Mouse (Mus musculus) fat pad, adult 2 months (tissue): ENCODE results near the gene Tmem30b.

Source experiments
- DNase-seq: peaks from one replicate; pipeline ENCODE4 v3.0.0-alpha.2; 2011; ENCODE audit warnings: low read depth, low spot score; ENCODE audit errors: extremely low read depth

The Tmem30b gene

GRCm38 (mm10) chr12:73517768-73518167 lies 28.4 kb downstream of the Tmem30b start:
- no peak for DNase-seq

GRCm38 (mm10) chr12:73517022-73517709 lies 29.0 kb downstream of the Tmem30b start:
- DNase-seq, result no peak

DNA sequence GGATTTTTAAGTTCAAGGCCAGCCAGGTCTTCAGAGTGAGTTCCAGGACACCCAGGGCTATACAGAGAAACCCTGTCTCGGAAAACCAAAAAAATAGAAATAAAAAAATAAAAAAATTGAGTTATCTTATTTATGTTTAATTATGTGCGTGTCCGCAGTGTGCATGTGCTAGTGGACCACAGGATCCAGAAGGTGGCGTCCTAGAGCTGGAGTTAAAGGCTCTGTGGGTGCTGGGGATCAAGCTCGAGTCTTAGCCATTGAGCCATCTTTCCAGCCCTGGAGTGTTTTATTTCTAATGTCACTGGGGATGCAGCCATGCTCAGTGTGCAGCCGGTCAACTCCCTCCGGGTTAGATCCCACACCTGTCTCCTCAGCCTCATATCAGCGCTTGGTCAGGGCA lies 29.7 kb downstream of the Tmem30b start:
- DNase-seq, result no peak

- no peak for DNase-seq
These were observed 31.5 kb downstream of the Tmem30b start for GRCm38 (mm10) chr12:73514722-73515121.

DNA sequence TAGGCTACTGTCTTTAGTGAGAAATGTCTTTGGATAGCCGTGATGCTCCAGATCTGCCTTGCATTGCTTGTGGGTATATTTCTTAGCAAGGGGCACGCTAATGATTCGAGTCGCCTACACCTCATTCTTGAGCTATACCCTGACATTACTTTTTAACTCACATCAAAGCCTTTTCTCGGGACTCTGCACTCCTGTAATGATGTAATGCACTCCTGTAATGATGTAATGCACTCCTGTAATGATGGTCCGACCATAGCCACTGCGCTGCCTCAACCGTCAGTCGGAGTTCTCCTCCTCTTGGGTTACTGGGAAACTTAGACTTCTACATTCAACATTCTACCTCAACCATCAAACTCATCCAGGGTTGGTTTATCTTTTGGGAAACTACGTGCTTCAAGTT lies 32.2 kb downstream of the Tmem30b start:
- DNase-seq, result no peak

GRCm38 (mm10) chr12:73511467-73512047 lies 34.6 kb downstream of the Tmem30b start:
- no peak for DNase-seq

DNA sequence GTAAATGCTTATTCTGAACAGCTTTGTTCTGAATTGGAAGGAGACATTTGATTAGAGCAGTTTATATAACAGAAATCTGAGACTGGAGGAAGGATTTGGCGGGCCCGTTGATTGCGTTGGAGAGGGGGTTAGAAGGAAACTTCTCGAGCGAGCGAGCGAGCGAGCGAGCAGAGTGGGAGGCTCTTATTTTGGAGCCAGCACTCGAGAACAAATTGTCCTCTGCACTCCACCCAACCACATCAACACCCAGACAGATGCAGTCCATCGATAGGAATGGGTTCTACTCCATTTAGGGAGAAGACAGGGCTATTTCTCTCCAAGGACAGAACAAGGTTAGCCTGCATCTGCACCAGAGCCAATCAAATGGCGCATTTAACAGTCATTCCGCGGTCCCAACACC lies 39.1 kb downstream of the Tmem30b start:
- no peak for DNase-seq

DNA sequence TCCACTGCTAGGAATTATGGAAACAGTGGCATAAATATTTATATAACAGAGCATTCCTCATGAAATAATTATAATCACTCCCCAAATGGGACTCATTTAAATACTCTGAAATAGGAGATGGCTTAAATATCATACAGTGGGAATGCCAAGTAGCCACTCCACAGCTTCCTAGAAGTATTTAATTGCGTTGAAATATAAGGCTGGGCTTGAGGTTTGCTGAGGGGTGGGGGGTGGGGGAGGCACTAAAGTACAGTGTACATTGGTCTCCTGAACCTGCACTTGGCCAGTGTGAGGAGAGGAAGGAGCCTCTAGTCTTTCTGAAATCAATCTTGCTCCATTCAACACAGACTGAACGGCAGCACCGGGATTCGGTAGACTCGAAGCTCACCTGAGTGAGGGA lies 39.5 kb downstream of the Tmem30b start:
- DNase-seq, result no peak

DNA sequence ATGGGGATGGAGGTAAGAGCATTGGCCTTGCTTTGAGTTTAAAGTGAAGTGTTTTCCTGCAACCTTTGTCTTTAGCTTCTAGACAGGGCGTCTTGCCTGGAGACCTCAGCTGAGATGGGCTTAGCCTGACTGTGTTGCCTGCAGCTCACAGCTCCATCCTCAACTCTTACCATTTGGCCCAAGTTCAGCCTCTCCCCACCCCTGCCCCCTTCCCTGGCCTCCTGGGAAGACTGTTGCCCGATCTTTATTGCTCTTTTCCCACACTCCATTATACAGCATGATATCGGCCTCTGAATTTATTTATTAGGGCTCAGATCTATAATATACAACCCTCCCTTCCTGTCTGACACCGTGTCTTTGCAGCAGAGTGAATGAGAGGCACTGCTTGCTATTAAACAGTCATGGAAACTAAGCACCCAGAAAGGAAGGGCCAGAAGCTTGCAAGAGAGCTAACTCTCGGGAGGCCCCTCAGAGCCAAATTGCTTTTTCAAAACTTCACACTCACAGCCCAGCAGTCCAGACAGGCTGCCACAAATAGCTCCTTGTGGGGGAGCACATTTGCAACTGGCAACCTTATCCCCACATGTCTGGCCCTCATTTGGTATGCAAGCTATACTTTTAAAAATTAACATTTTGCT lies 45.4 kb downstream of the Tmem30b start:
- DNase-seq, result no peak

GRCm38 (mm10) chr12:73495172-73495571 lies 51.0 kb downstream of the Tmem30b start:
- DNase-seq, result no peak

- DNase-seq, result no peak
These were observed 52.2 kb downstream of the Tmem30b start for GRCm38 (mm10) chr12:73493929-73494530.
